Mouse (Mus musculus) megakaryocyte, embryonic 14.5 days (primary cell): ENCODE data around the gene Cyp2w1.

Experiments used
- FLI1 ChIP-seq: IDR thresholded peaks from 2 replicates; pipeline ENCODE4 v1.6.1; 2012; ENCODE audit warnings: low read length, inconsistent platforms, mixed read lengths
- GATA1 ChIP-seq: IDR thresholded peaks from 3 replicates; pipeline ENCODE4 v1.6.1; 2012; ENCODE audit warnings: mixed read lengths, low read length, inconsistent platforms, borderline replicate concordance

DNA sequence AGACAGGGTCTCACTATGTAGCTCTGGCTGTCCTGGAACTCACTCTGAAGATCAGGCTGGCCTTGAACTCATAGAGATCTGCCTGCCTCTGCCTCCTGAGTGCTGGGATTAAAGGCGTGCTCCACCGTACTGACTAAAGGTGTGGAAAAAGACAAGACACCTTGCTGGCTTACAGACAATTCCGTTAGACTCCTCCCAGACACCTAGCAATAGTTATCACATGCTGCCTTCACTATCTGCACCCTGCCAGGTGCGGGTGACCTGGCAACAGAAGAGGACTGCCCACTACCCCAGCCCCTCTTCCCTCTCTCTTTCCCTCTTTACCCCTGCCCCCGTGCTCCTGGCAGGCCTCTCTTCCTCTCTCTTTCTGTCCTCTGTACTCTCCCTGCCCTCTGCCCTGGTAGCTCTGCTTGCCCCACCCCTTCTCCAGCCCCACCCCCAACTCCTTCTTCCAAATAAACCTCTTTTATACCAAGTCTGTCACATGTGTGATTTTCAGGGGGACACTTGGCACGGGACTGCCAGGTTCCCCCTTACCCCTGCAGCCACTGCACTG, 21.6 kb downstream of the Cyp2w1 start:
- TF ChIP-seq GATA1, result no peak
- no peak for TF ChIP-seq FLI1
